Mouse (Mus musculus) midbrain, embryonic 14.5 days (tissue): ENCODE measurements around the gene Camk2g. TPM values are rescaled to one million over a fixed set of nuclear protein-coding genes. Genes with fewer than 3 reads are reported as not detected.

Experiments used
- ATAC-seq: fragments of 200-750 bp; cut with Nextera tagmentation; 2 replicates; pipeline ENCODE4 v1.8.0; 2017; ENCODE audit warnings: moderate number of reproducible peaks, moderate library complexity; ENCODE audit not compliant: low FRiP score, low TSS enrichment
- DNase-seq: peaks from one replicate; pipeline ENCODE4 v3.0.0-alpha.2; 2015
- H3K27ac ChIP-seq: fragments of 300-500 bp; sonication (generic); replicated peaks from 2 replicates; pipeline ENCODE4 v1.5.1; 2014; ENCODE audit warnings: mild to moderate bottlenecking, low read depth, low read length, moderate library complexity
- H3K27me3 ChIP-seq: fragments of 300-500 bp; sonication (generic); 2 replicates; pipeline ENCODE4 v1.6.1; 2014; ENCODE audit warnings: low read length, control low read depth, mixed read lengths; ENCODE audit not compliant: control insufficient read depth, insufficient read depth
- H3K36me3 ChIP-seq: fragments of 300-500 bp; sonication (generic); 2 replicates; pipeline ENCODE4 v1.6.1; 2014; ENCODE audit warnings: low read length, control low read depth; ENCODE audit not compliant: control insufficient read depth, insufficient read depth
- H3K4me1 ChIP-seq: fragments of 300-500 bp; sonication (generic); 2 replicates; pipeline ENCODE4 v1.6.1; 2014; ENCODE audit warnings: mild to moderate bottlenecking, antibody characterized with exemption, low read length, control low read depth; ENCODE audit not compliant: control insufficient read depth, insufficient read depth
- H3K4me2 ChIP-seq: fragments of 300-500 bp; sonication (generic); 2 replicates; pipeline ENCODE4 v1.6.1; 2014; ENCODE audit warnings: mild to moderate bottlenecking, low read length, moderate library complexity
- H3K4me3 ChIP-seq: fragments of 300-500 bp; sonication (generic); replicated peaks from 2 replicates; pipeline ENCODE4 v1.5.1; 2014; ENCODE audit warnings: low read depth, low read length
- H3K9ac ChIP-seq: fragments of 300-500 bp; sonication (generic); replicated peaks from 2 replicates; pipeline ENCODE4 v1.6.1; 2014; ENCODE audit warnings: mild to moderate bottlenecking, low read length, moderate library complexity
- H3K9me3 ChIP-seq: fragments of 300-500 bp; sonication (generic); 2 replicates; pipeline ENCODE4 v1.6.1; 2016; ENCODE audit warnings: low read length, control low read depth, mixed read lengths; ENCODE audit not compliant: control insufficient read depth
- WGBS: fragments of 180-500 bp; shearing (Covaris S2); extraction: QIAGEN DNeasy Blood & Tissue Kit; methylation state at CpG from one replicate; pipeline ENCODE4 v1.1.7; 2014; 5-methylcytosine and 5-hydroxymethylcytosine counted together
- polyA plus RNA-seq: library from polyadenylated mRNA; unstranded; fragments of >200 nt; fragmentation: Nextera tagmentation; extraction: Ambion mirVana; gene quantifications from 2 replicates; pipeline ENCODE4 v1.2.1, GENCODE M21; 2014

Camk2g gene
- polyA plus RNA-seq, 1 experiment from 2014 or later: 122 TPM

- Histone ChIP-seq H3K27me3 (no peaks in the 10 kb centered on the region), H3K4me3 (no peak overlapping the region), H3K4me2 (no peak overlapping the region), H3K4me1 (no peaks in the 10 kb centered on the region), H3K9ac (no peak overlapping the region), H3K36me3 (no peaks in the 10 kb centered on the region), H3K9me3 (no peaks in the 10 kb centered on the region), H3K27ac (no peak overlapping the region)
- no peak for ATAC-seq
- no peak for DNase-seq
- WGBS: 85% methylated on average over 3 of the region's 3 CpGs
Measured at GRCm38 (mm10) chr14:20815448-20815847, 21.6 kb upstream of the Camk2g start.

- DNase-seq (no peak), ATAC-seq (no peak)
- H3K27me3 ChIP-seq: no peaks in the 10 kb centered on the region
- H3K9me3 ChIP-seq: no peaks in the 10 kb centered on the region
- no peaks in the 10 kb centered on the region for H3K4me1 ChIP-seq
- H3K4me2 ChIP-seq: no peak overlapping the region
- WGBS: 88% methylated on average over 7 of the region's 7 CpGs
- H3K4me3 ChIP-seq: no peak overlapping the region
- H3K27ac ChIP-seq: no peak overlapping the region
- no peaks in the 10 kb centered on the region for H3K36me3 ChIP-seq
- no peak overlapping the region for H3K9ac ChIP-seq
Measured at GRCm38 (mm10) chr14:20811779-20812406, 18.0 kb upstream of the Camk2g start.

GRCm38 (mm10) chr14:20811236-20811635 lies 17.3 kb upstream of the Camk2g start:
- Histone ChIP-seq H3K4me3 (no peak overlapping the region), H3K27ac (no peak overlapping the region), H3K4me2 (no peak overlapping the region), H3K27me3 (no peaks in the 10 kb centered on the region), H3K9ac (no peak overlapping the region), H3K36me3 (no peaks in the 10 kb centered on the region), H3K9me3 (no peaks in the 10 kb centered on the region), H3K4me1 (no peaks in the 10 kb centered on the region)
- ATAC-seq: no peak
- WGBS: 88% methylated on average over 8 of the region's 8 CpGs
- DNase-seq: no peak

- H3K4me1 ChIP-seq: no peaks in the 10 kb centered on the region
- ATAC-seq: no peak
- H3K9ac ChIP-seq: no peak overlapping the region
- no peak overlapping the region for H3K27ac ChIP-seq
- no peaks in the 10 kb centered on the region for H3K27me3 ChIP-seq
- no peak overlapping the region for H3K4me2 ChIP-seq
- no peaks in the 10 kb centered on the region for H3K36me3 ChIP-seq
- no peak overlapping the region for H3K4me3 ChIP-seq
- DNase-seq: no peak
- no peaks in the 10 kb centered on the region for H3K9me3 ChIP-seq
Measured at GRCm38 (mm10) chr14:20809820-20810219, 15.9 kb upstream of the Camk2g start.

- no peaks in the 10 kb centered on the region for H3K36me3 ChIP-seq
- ATAC-seq (no peak), DNase-seq (no peak)
- H3K9ac ChIP-seq: no peak overlapping the region
- no peak overlapping the region for H3K27ac ChIP-seq
- H3K4me1 ChIP-seq: no peaks in the 10 kb centered on the region
- H3K4me3 ChIP-seq: no peak overlapping the region
- H3K4me2 ChIP-seq: no peak overlapping the region
- H3K9me3 ChIP-seq: no peaks in the 10 kb centered on the region
- 92% methylated on average over 4 of the region's 4 CpGs for WGBS
- no peaks in the 10 kb centered on the region for H3K27me3 ChIP-seq
Measured at GRCm38 (mm10) chr14:20809349-20809748, 15.5 kb upstream of the Camk2g start.

- ATAC-seq (no peak), DNase-seq (no peak)
- H3K36me3 ChIP-seq: no peaks in the 10 kb centered on the region
- no peaks in the 10 kb centered on the region for H3K9me3 ChIP-seq
- H3K4me2 ChIP-seq: no peak overlapping the region
- H3K4me1 ChIP-seq: no peaks in the 10 kb centered on the region
- H3K9ac ChIP-seq: no peak overlapping the region
- H3K27me3 ChIP-seq: no peaks in the 10 kb centered on the region
- WGBS: 86% methylated on average over 14 of the region's 14 CpGs
- H3K27ac ChIP-seq: no peak overlapping the region
- no peak overlapping the region for H3K4me3 ChIP-seq
Measured at GRCm38 (mm10) chr14:20806116-20806840, 12.4 kb upstream of the Camk2g start.

GRCm38 (mm10) chr14:20804964-20805672 lies 11.2 kb upstream of the Camk2g start:
- H3K27me3 ChIP-seq: no peaks in the 10 kb centered on the region
- 76% methylated on average over 9 of the region's 9 CpGs for WGBS
- H3K4me3 ChIP-seq: no peak overlapping the region
- no peak overlapping the region for H3K27ac ChIP-seq
- no peaks in the 10 kb centered on the region for H3K4me1 ChIP-seq
- no peak for ATAC-seq
- no peak overlapping the region for H3K4me2 ChIP-seq
- H3K9me3 ChIP-seq: no peaks in the 10 kb centered on the region
- DNase-seq: peak; percentile 47
- no peak overlapping the region for H3K9ac ChIP-seq
- no peaks in the 10 kb centered on the region for H3K36me3 ChIP-seq

GRCm38 (mm10) chr14:20804481-20804880 lies 10.6 kb upstream of the Camk2g start:
- H3K27ac ChIP-seq: no peak overlapping the region
- H3K4me2 ChIP-seq: no peak overlapping the region
- no peaks in the 10 kb centered on the region for H3K9me3 ChIP-seq
- no peaks in the 10 kb centered on the region for H3K36me3 ChIP-seq
- WGBS: 78% methylated on average over 5 of the region's 5 CpGs
- no peak for ATAC-seq
- H3K4me1 ChIP-seq: no peaks in the 10 kb centered on the region
- no peaks in the 10 kb centered on the region for H3K27me3 ChIP-seq
- no peak for DNase-seq
- no peak overlapping the region for H3K9ac ChIP-seq
- H3K4me3 ChIP-seq: no peak overlapping the region

- Histone ChIP-seq H3K4me2 (no peak overlapping the region), H3K4me3 (no peak overlapping the region), H3K9me3 (no peaks in the 10 kb centered on the region), H3K36me3 (no peaks in the 10 kb centered on the region), H3K27me3 (no peaks in the 10 kb centered on the region), H3K4me1 (no peaks in the 10 kb centered on the region), H3K9ac (no peak overlapping the region), H3K27ac (no peak overlapping the region)
- peak; percentile 37; the same call in 1 of the 2 replicates for ATAC-seq
- peak; percentile 86 for DNase-seq
- WGBS: 5% methylated on average over 7 of the region's 7 CpGs
Measured at GRCm38 (mm10) chr14:20803606-20803938, 9.7 kb upstream of the Camk2g start.
